Mouse (Mus musculus): Measurements from ENCODE around the gene Psmg3. TPM values are rescaled to one million over a fixed set of nuclear protein-coding genes. Genes with fewer than 3 reads are reported as not detected.

The Psmg3 gene
- polyA plus RNA-seq, 1 experiment: 17.8 TPM

DNA sequence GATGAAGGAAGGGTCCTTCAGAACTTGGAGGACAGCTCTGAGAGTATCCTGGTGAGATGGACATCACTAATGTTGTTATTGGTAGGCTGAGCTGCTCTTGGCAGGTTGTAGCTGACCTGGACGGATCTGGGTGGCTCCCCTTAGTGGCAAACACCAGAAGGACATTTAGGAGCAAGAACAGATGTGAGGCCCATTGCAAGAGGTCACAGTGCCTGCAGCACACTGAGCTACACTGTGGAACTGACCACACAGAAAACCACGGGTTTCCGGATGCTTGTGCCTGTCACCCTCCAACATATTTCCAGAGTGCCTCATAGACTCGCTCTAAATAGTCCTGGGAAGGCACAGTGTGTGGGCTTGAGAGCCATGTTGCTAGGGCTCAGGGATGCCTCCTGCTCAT is 37.2 kb downstream of the Psmg3 start:
- TF ChIP-seq CTCF (IDR thresholded peaks at IDR 0.05; ENCODE audit: low read depth, low read length) (0 out of 2 replicates have a peak, but pooled peaks have one; percentile 11), POLR2A (IDR thresholded peaks at IDR 0.05; ENCODE audit: borderline replicate concordance, low read depth, low read length) (no peak)
- H3K4me1 ChIP-seq (ENCODE audit: control insufficient read depth, insufficient read depth, low read length): peaks cover 26% of the 10 kb centered on the region
- H3K27ac ChIP-seq (ENCODE audit: insufficient read depth, low read depth, low read length): peak overlapping the region; percentile 23; the same call in 1 of the 2 replicates
- no peak overlapping the region for H3K4me3 ChIP-seq (ENCODE audit: insufficient read depth, low read length)

DNA sequence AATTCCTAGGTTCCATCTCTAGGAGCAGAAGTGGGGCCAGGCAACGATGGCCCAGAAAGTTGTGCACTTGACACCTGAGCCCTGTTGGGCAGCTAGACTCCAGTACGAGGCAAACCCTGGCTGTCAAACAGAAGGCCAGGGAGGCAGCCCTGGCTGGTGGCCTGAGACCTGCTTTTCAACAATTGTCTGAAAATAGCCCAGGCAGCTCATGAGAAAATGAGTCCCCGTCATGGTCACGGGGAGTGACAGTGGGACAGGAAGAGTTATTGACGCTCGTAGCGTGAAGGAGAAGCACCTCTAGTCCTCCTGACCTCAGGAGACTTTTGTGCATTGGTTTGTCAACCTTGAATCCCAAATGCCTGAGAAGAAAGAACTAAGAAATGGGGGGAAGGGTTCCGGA is 45.3 kb downstream of the Psmg3 start:
- Histone ChIP-seq H3K4me1 (ENCODE audit: control insufficient read depth, insufficient read depth, low read length) (no peaks in the 10 kb centered on the region), H3K4me3 (ENCODE audit: insufficient read depth, low read length) (no peak overlapping the region), H3K27ac (ENCODE audit: insufficient read depth, low read depth, low read length) (no peak overlapping the region)
- TF ChIP-seq POLR2A (IDR thresholded peaks at IDR 0.05; ENCODE audit: borderline replicate concordance, low read depth, low read length): no peak
- TF ChIP-seq CTCF (IDR thresholded peaks at IDR 0.05; ENCODE audit: low read depth, low read length): no peak

DNA sequence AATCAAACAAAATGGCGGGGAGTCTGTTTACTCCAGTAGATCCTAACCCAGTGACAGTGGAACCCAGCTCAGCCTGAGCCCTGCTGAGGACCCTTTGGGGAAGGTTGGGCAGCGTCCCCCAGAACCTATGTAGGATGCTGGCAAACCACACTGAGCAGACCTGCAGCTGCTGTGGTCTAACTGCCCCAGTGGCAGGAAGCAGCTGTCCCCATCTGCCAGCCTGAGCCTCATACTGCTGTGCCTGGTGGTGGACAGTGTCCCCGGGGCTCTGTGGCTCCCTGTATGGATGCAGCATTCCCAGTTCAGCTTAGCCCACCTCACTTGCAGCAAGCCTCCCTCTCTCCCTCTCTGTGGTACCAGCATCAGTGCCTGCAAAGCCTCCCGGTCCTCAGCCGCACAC is 49.7 kb downstream of the Psmg3 start:
- H3K4me1 ChIP-seq (ENCODE audit: control insufficient read depth, insufficient read depth, low read length): 0 out of 2 replicates have a peak, but pooled peaks cover 3% of the 10 kb centered on the region
- no peak overlapping the region for H3K27ac ChIP-seq (ENCODE audit: insufficient read depth, low read depth, low read length)

DNA sequence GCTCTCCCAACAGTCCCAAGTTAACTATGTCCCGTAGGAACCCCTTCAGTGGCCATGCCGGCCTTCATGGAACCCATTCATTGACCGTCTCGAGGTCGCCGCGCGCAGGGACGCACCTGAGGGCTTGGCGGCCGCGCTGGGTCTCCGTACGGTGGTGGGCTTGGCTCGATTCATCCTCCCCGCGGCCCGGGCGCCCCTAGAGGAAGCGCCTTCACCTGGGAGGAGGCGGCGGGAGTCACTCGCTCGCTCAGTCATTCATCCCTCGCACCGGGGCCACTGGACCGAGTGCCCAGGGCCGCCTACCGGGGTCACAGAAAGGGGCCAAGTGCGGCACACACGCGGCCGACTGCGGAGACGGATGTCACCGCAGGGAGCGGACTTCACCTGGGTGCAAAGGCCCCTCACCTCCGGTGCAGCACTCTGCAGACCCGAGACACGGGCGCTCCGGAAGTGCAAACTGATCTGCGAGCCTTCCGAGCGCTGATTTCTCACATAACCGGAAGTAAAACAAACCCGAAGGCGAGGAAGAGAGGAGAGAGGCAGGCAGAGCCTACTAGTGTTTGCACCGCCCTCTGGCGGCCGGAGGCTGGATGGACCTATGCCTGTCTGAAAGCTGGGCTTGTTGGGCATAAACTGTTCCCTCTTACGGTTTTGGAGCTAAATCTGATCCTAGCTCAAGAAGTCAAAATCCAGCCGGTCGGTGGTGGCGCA is 51.3 kb downstream of the Psmg3 start, which contains the start of gene Ints1:
Gene Ints1 (minus strand): TSS at position 459 of the 711 bp plus-strand sequence.
- no peak within 1 kb of the TSS for H3K27ac ChIP-seq (ENCODE audit: insufficient read depth, low read depth, low read length)
- H3K4me1 ChIP-seq (ENCODE audit: control insufficient read depth, insufficient read depth, low read length): 0 out of 2 replicates have a peak, but pooled peaks cover 3% of the 10 kb centered on the region
- peak within 1 kb of the TSS; percentile 92 for H3K4me3 ChIP-seq (ENCODE audit: insufficient read depth, low read length)
- TF ChIP-seq CTCF (IDR thresholded peaks at IDR 0.05; ENCODE audit: low read depth, low read length) (peak; percentile 66), POLR2A (IDR thresholded peaks at IDR 0.05; ENCODE audit: borderline replicate concordance, low read depth, low read length) (no peak)

More for the DNA sequence above, 49.7 kb downstream of the Psmg3 start:
- no peak for TF ChIP-seq POLR2A (IDR thresholded peaks at IDR 0.05; ENCODE audit: borderline replicate concordance, low read depth, low read length)
- TF ChIP-seq CTCF (IDR thresholded peaks at IDR 0.05; ENCODE audit: low read depth, low read length): no peak
- no peak overlapping the region for H3K4me3 ChIP-seq (ENCODE audit: insufficient read depth, low read length)

Other genes with a start within 250 kb of the Psmg3 start
- gene Micall2, start 90.5 kb downstream of the Psmg3 start, polyA plus RNA-seq (2012; ENCODE audit: insufficient read depth, insufficient read length, missing spikeins): 5.6 and 6.0 TPM in 2 replicates
- 27.3 and 29.8 TPM in 2 replicates for gene Ints1, start 51.2 kb downstream of the Psmg3 start, polyA plus RNA-seq (2012; ENCODE audit: insufficient read depth, insufficient read length, missing spikeins)
- 13.5 and 15.7 TPM in 2 replicates for gene Mafk, start 35.4 kb downstream of the Psmg3 start, polyA plus RNA-seq (2012; ENCODE audit: insufficient read depth, insufficient read length, missing spikeins)
- not detected in 2 replicates for gene Tmem184a, start 7.0 kb downstream of the Psmg3 start, polyA plus RNA-seq (2012; ENCODE audit: insufficient read depth, insufficient read length, missing spikeins)
- gene Gm26938, start 478 bp downstream of the Psmg3 start, polyA plus RNA-seq (2012; ENCODE audit: insufficient read depth, insufficient read length, missing spikeins): not detected in 2 replicates
- not detected in 2 replicates for gene Elfn1, start 81.1 kb upstream of the Psmg3 start, polyA plus RNA-seq (2012; ENCODE audit: insufficient read depth, insufficient read length, missing spikeins)